9 mouse cellular contexts compared by ENCODE assay signal in genomic region chr13:34240087-34240428, GRCm38 (mm10).
A peak's percentile ranks its signal among the peaks of the same experiment; 100 is the strongest.
DNase-seq lines count a peak whose midpoint lies in the region; ATAC-seq lines count a peak whose summit lies in the region.
"Had no signal": no experiment of that assay in that cellular context is flagged by ENCODE, and none has a peak within 500 bp of the region (broad histone marks: within the 10 kb centered on the region; RNA-seq: fewer than 3 reads in every experiment).

No protein-coding gene starts in this region.

- peak overlapping the region; percentile 36; the same call in 1 of the 2 replicates for H3K27ac ChIP-seq in hindbrain, embryonic 12.5 days
- H3K27ac ChIP-seq in hindbrain, embryonic 14.5 days = no peak overlapping the region
- H3K27ac ChIP-seq in intestine, embryonic 16.5 days (ENCODE audit: low read length) = peak overlapping the region; percentile 66

- no peak overlapping the region for H3K4me3 ChIP-seq in hindbrain, embryonic 12.5 days
- no peak overlapping the region for H3K4me3 ChIP-seq in hindbrain, embryonic 14.5 days (replicated peaks; ENCODE audit: low read length)
- no peak overlapping the region for H3K4me3 ChIP-seq in intestine, embryonic 16.5 days (ENCODE audit: low read length)

- no peaks in the 10 kb centered on the region for H3K36me3 ChIP-seq in hindbrain, embryonic 12.5 days
- H3K36me3 ChIP-seq in hindbrain, embryonic 14.5 days (replicated peaks; ENCODE audit: control insufficient read depth, insufficient read depth) = no peaks in the 10 kb centered on the region
- no peaks in the 10 kb centered on the region for H3K36me3 ChIP-seq in intestine, embryonic 16.5 days (ENCODE audit: control insufficient read depth, insufficient read depth, low read length)

- no peaks in the 10 kb centered on the region for H3K27me3 ChIP-seq in hindbrain, embryonic 12.5 days
- no peaks in the 10 kb centered on the region for H3K27me3 ChIP-seq in hindbrain, embryonic 14.5 days (ENCODE audit: control insufficient read depth, insufficient read depth, low read length)
- H3K27me3 ChIP-seq in intestine, embryonic 16.5 days (replicated peaks; ENCODE audit: control insufficient read depth, insufficient read depth, low read length) = no peaks in the 10 kb centered on the region

- no peak overlapping the region for H3K4me2 ChIP-seq in hindbrain, embryonic 12.5 days (replicated peaks)
- no peak overlapping the region for H3K4me2 ChIP-seq in hindbrain, embryonic 14.5 days (replicated peaks)
- H3K4me2 ChIP-seq in intestine, embryonic 16.5 days (ENCODE audit: low read depth, low read length) = 0 out of 2 replicates have a peak overlapping the region, but pooled peaks have one; percentile 19

- no peaks in the 10 kb centered on the region for H3K9me3 ChIP-seq in hindbrain, embryonic 12.5 days (replicated peaks)
- no peaks in the 10 kb centered on the region for H3K9me3 ChIP-seq in hindbrain, embryonic 14.5 days (ENCODE audit: control insufficient read depth, low read length)
- H3K9me3 ChIP-seq in intestine, embryonic 16.5 days (ENCODE audit: control insufficient read depth, low read length) = no peaks in the 10 kb centered on the region

- peaks cover 55% of the 10 kb centered on the region for H3K4me1 ChIP-seq in hindbrain, embryonic 12.5 days
- peaks cover 34% of the 10 kb centered on the region for H3K4me1 ChIP-seq in hindbrain, embryonic 14.5 days (replicated peaks; ENCODE audit: control insufficient read depth, insufficient read depth, low read length)
- H3K4me1 ChIP-seq in intestine, embryonic 16.5 days (ENCODE audit: control insufficient read depth, insufficient read depth, low read length) = peaks cover 5% of the 10 kb centered on the region; the same call in 1 of the 2 replicates

- 46% methylated on average over 3 of the region's 3 CpGs for WGBS in hindbrain, embryonic 12.5 days
- WGBS in hindbrain, embryonic 14.5 days = 50% methylated on average over 3 of the region's 3 CpGs
- WGBS in intestine, embryonic 16.5 days = 74% methylated on average over 3 of the region's 3 CpGs

- DNase-seq in hindbrain, embryonic 14.5 days (ENCODE audit: low spot score) = no peak
- peak; percentile 26 for DNase-seq in embryo, embryonic 10.5 days (ENCODE audit: low spot score)
- DNase-seq in kidney, postnatal 36 days = peak; percentile 73 to 83
- DNase-seq in urinary bladder, postnatal 4 days (ENCODE audit: low spot score in 2 of 2) = no peak
- DNase-seq in right cerebral cortex, postnatal 36 days (ENCODE audit: low spot score in 2 of 2) = no peak
- DNase-seq: adrenal gland, adult 2 months had no signal

- no peak for ATAC-seq in hindbrain, embryonic 12.5 days (ENCODE audit: low FRiP score)
- no peak for ATAC-seq in hindbrain, embryonic 14.5 days (ENCODE audit: low FRiP score)
- peak; percentile 58 for ATAC-seq in intestine, embryonic 16.5 days
- ATAC-seq in granulocyte monocyte progenitor cell, adult 5-6 weeks (replicated peaks; ENCODE audit: poor library complexity, severe bottlenecking) = no peak

- H3K9ac ChIP-seq in hindbrain, embryonic 12.5 days = no peak overlapping the region
- no peak overlapping the region for H3K9ac ChIP-seq in hindbrain, embryonic 14.5 days
- no peak overlapping the region for H3K9ac ChIP-seq in intestine, embryonic 16.5 days (ENCODE audit: low read depth, low read length)

Comparison
In these comparisons a context has a peak if more than half of its experiments do, and no peak if none do; other contexts are left out.
1. DNase-seq: peak in embryo, embryonic 10.5 days (single experiment) and kidney, postnatal 36 days (2 of 2); none in hindbrain, embryonic 14.5 days (single experiment), urinary bladder, postnatal 4 days (0 of 2) and right cerebral cortex, postnatal 36 days (0 of 2).